Mouse (Mus musculus) cerebellum, adult 18-20 months (tissue): ENCODE results near the gene Fam210b.

Experiments
- DNase-seq, 2 experiments: peaks; one replicate each; pipeline ENCODE4 v3.0.0; 2021

Fam210b gene

DNA sequence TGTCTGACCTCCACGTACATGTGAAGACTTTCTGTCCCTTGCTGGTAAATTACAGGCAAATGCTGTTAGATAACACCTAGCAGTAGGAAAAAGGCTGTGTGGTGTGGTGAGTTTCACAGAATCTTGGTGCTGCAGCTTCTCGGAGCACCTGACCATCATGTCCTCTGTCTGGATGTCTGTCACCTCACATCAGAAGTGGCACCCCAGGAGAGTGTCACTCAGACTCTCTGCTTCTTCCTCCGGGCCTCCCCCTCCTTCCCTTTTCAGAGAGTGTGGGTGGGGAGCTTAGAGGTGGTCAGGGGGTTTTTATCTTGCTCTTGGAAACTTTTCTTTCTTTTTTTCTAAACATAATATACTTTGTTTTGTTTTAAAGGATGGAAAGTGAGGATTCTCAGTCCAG lies 59.6 kb downstream of the Fam210b start:
- DNase-seq = no peak
